Mouse (Mus musculus): Measurements from ENCODE around the gene Myrf. TPM values are rescaled to one million over a fixed set of nuclear protein-coding genes. Genes with fewer than 3 reads are reported as not detected.

Myrf gene
- polyA plus RNA-seq, 1 experiment: 0.44 TPM

DNA sequence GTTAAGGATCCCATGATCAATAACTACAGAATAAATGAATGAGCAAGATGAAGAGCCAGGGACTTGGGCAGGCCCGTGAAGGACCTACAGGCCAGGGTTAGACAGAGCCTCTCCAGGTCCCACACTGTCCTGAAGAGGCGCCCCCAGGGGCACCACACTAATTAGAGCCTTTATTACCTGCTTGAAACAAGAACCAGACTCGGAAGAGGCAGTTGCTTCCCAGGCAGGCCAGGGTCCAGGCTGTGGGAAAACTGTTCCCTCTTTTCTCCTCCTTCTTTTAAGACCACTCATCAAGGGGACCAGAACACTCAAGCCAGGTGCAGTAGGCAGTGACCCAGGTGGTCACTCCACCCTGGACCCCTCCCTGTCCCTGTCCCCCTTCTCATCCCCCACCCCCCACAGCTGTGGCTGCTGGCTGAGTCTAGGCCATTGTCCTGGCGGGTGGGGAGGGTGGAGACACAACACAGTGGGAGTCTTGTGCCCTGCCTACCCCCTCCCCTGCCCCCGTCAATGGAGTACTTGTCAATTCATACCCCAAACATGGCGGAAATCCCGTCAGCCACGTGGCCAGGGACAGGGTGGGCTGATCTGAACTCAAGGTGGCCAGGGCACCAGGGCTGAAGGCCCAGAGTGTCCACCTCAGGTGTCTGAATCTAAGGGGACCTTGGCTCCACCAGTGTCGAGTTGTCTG lies 8.1 kb downstream of the Myrf start:
- no peak overlapping the region for H3K27ac ChIP-seq (replicated peaks; ENCODE audit: low read depth, low read length)
- H3K4me3 ChIP-seq (ENCODE audit: insufficient read depth, low read depth, low read length): no peak overlapping the region
- H3K4me1 ChIP-seq (ENCODE audit: control insufficient read depth, insufficient read depth, insufficient read length, low read length): no peaks in the 10 kb centered on the region

DNA sequence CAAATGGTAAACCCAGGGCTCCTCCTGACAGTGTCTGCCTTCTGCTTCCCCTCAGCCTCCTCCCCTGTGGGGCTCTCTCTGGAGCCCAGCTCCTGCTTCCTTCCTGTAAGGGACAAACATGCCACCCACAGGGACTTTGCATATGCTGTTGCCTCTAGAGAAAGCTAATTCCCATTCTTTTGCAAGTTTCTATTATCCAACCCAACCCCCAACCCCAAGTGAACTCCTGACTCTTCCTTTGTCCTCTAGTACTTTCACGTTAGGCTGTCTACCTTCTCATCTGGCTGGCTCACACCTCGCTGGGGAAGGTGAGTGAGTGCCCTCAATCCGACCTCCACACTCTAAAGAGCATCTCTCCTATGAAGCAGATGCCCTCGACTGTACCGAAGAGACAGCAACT lies 8.7 kb downstream of the Myrf start:
- no peak overlapping the region for H3K27ac ChIP-seq (replicated peaks; ENCODE audit: low read depth, low read length)
- H3K4me3 ChIP-seq (ENCODE audit: insufficient read depth, low read depth, low read length): no peak overlapping the region

DNA sequence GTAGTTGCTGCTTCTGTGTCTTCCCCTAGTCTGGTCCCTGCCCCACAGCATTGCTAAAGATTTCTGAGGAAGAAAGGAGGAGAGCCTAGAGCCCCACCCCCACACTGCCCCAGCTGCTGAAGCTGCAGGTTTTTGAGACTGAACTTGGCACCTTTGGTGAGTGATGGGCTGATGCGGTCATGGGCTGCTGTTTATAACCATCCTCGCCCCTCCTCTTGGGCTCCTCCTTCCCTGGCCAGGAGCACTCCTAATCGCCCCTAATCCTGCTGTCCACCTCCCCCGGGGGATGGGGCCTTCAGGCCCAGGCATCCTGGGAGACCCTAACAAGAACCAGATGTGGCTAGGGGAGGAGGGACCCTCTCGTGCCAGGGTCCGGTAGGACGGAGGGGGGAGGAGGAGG lies 9.5 kb downstream of the Myrf start:
- Histone ChIP-seq H3K4me1 (ENCODE audit: control insufficient read depth, insufficient read depth, insufficient read length, low read length) (no peaks in the 10 kb centered on the region), H3K27ac (replicated peaks; ENCODE audit: low read depth, low read length) (no peak overlapping the region), H3K4me3 (ENCODE audit: insufficient read depth, low read depth, low read length) (no peak overlapping the region)

More for the DNA sequence above, 8.7 kb downstream of the Myrf start:
- H3K4me1 ChIP-seq (ENCODE audit: control insufficient read depth, insufficient read depth, insufficient read length, low read length): no peaks in the 10 kb centered on the region

DNA sequence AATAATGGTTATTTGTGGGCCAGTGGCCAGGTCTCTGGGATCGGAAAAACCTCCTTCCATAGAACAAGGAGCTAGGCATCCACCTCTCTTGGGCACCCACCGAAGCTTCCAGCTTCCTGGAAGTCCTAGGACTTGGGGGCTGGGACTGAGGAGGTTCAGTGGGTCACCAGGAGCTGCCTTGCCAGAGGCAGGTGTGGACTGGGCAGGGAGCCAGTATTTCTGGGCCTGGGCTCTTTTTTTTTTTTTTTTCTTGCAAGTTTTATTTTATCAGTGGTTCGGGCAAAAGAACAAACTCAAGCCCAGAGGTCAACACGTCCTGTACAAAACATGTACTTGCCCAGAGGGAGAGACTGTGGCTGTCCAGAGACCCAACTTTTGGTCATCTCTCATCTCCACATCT lies 14.8 kb downstream of the Myrf start:
- no peak overlapping the region for H3K27ac ChIP-seq (replicated peaks; ENCODE audit: low read depth, low read length)
- no peak overlapping the region for H3K4me3 ChIP-seq (ENCODE audit: insufficient read depth, low read depth, low read length)
- H3K4me1 ChIP-seq (ENCODE audit: control insufficient read depth, insufficient read depth, insufficient read length, low read length): no peaks in the 10 kb centered on the region

DNA sequence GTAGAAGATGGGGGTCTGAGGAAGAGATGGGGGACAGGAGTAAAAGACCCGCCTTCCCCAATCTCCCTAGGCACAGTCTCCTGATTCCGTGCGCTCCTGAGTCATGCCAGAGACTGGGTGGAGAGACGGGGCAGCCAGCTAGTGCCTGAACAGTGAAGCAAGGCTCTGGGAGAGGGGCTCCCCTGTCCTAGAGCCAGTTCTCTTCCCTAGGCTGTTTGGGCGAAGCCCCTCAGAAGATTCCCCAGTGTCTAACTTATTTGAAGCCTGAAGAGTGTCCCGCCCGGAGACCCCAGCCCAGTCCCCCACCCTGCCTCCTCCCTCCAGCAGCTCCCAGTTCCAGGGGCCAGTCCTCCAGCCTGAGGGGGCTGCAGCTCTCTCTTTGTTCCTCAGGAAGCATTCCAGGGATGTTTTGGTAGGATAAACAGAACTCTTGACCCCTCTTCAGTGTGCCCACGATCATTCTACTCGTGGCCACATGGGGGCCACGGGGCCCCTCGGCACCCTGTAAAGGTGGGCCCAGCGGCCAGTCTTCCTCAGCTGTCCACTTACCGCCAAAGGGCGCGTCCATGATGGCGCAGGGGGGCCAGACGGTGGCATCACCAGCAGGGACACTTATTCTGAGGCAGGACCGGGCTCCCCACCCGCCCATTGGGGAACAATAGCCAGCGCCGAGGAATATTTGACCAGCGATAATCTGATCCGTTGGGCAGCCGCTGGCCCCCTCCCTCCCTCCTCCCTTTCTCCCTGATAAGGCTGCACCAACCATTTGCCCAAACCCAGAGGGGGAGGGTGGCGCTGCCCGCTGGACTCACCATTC lies 15.7 kb downstream of the Myrf start:
- Histone ChIP-seq H3K27ac (replicated peaks; ENCODE audit: low read depth, low read length) (no peak overlapping the region), H3K4me1 (ENCODE audit: control insufficient read depth, insufficient read depth, insufficient read length, low read length) (no peaks in the 10 kb centered on the region), H3K4me3 (ENCODE audit: insufficient read depth, low read depth, low read length) (no peak overlapping the region)

DNA sequence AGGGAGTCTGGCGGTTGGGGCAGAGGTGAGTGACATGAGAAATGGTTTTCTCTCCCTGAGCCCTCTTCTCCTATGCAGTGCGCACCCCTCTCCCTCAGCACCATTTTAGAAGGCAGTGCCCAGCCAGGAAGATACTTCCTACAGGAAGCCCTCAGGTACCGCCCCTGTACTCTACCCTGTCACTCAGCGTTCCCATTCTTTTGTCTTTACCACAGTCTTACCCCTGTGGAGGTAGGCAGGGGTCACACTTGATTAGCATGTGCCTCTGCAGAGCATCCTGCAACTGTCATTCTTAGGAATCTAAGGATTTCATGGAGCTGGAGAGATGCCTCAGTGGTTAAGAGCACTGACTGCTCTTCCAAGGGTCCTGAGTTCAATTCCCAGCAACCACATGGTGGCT lies 17.0 kb downstream of the Myrf start:
- H3K4me1 ChIP-seq (ENCODE audit: control insufficient read depth, insufficient read depth, insufficient read length, low read length): no peaks in the 10 kb centered on the region
- H3K27ac ChIP-seq (replicated peaks; ENCODE audit: low read depth, low read length): no peak overlapping the region
- H3K4me3 ChIP-seq (ENCODE audit: insufficient read depth, low read depth, low read length): no peak overlapping the region

DNA sequence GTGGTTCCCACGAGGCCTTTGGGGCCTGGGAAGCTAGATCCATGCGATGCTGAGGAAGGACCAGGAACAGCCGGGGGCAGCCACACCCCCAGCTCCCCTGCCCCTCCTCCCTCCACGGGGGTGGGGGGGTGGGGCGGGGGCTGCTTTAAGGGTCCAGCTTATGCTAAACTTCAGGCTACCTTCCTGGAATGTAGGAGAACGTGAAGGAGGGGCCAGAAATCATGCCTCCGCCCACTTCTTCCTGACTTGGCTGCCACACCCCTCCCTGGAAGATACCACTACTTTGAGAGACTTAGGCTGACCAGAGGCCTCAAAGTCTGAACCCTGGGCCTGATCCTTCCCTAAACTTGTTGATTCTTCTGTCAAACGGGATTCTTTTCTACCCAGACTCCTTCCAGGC lies 17.9 kb downstream of the Myrf start:
- no peaks in the 10 kb centered on the region for H3K4me1 ChIP-seq (ENCODE audit: control insufficient read depth, insufficient read depth, insufficient read length, low read length)
- no peak overlapping the region for H3K4me3 ChIP-seq (ENCODE audit: insufficient read depth, low read depth, low read length)
- H3K27ac ChIP-seq (replicated peaks; ENCODE audit: low read depth, low read length): no peak overlapping the region

DNA sequence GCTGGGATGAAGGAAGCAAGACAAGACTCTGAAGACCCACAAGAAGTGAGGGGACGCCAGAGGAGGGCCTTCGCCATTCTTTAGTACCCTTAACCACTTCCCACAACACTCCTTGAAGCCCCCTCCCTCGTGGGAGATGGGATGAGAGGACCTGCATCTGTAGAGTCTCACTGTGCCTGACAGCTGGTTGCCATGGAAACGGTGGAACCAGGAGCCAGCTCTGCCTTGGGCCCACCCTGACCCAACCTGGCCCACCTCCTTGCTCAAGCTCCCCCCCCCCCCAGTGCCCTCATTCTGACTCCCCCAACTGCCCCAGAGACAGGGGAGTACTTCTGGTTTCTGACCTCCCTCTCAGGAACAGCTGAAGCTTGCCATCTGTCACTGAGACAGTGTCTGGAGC lies 19.0 kb downstream of the Myrf start:
- H3K4me1 ChIP-seq (ENCODE audit: control insufficient read depth, insufficient read depth, insufficient read length, low read length): no peaks in the 10 kb centered on the region
- H3K27ac ChIP-seq (replicated peaks; ENCODE audit: low read depth, low read length): no peak overlapping the region
- no peak overlapping the region for H3K4me3 ChIP-seq (ENCODE audit: insufficient read depth, low read depth, low read length)

DNA sequence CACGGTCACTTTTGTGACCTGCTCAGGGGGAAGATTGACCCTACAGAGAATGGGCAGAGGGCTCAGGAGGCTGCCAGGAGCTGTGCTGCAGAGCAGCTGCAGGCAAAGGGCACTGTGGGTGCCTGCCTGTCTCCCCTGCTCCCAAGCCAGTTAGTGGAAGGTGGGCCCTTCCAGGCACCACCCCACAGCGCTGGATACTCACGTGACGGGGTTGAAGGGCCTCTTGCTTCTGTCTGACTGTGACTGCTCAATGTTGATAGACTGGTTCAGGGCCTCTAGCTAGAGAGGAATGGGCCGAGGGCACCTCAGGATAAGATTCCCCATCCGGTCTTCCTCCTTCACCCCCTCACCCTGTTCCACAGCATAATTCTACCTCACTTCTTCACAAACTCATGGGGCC lies 21.0 kb downstream of the Myrf start:
- H3K4me3 ChIP-seq (ENCODE audit: insufficient read depth, low read depth, low read length): no peak overlapping the region
- H3K27ac ChIP-seq (replicated peaks; ENCODE audit: low read depth, low read length): no peak overlapping the region
- no peaks in the 10 kb centered on the region for H3K4me1 ChIP-seq (ENCODE audit: control insufficient read depth, insufficient read depth, insufficient read length, low read length)

DNA sequence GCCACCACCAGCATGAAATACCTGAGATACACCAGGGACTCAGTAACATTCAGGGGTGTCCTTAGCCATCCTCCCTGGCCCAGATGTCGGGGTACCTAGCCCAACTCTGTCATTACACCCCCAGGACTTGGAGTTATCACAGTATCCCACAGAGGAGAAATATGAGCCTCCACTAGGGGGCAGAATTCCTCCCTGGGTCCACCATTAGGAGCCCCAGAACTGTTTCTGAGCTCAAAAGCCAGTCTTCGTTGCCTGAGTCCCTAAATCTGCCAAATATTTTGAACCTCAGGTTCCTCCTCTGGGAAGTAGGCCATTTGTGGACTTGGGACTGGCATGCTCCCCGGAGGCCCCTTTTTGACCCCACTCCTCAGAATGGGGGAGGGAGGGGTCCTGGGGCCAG lies 21.4 kb downstream of the Myrf start:
- Histone ChIP-seq H3K4me1 (ENCODE audit: control insufficient read depth, insufficient read depth, insufficient read length, low read length) (no peaks in the 10 kb centered on the region), H3K4me3 (ENCODE audit: insufficient read depth, low read depth, low read length) (no peak overlapping the region), H3K27ac (replicated peaks; ENCODE audit: low read depth, low read length) (no peak overlapping the region)

DNA sequence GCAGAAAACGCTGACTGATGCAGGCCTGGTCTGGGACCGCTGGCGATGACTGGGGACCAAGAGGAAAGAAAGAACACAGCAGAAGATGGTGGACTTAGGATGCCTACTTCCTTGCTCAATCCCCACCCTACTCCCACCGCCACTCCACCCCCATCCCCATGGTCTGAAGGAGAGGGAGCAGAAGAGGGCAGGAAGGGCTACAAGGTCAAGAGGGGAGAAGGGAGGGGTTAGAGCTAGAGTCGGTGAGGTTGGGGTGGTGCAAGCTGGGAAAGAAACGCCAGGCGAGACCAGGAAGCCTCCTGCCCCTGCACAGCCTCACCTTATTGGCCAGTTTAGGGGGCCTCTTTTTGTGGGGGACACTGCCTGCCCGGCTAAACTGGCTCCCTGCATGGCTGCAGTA lies 24.4 kb downstream of the Myrf start:
- no peaks in the 10 kb centered on the region for H3K4me1 ChIP-seq (ENCODE audit: control insufficient read depth, insufficient read depth, insufficient read length, low read length)
- H3K27ac ChIP-seq (replicated peaks; ENCODE audit: low read depth, low read length): no peak overlapping the region
- no peak overlapping the region for H3K4me3 ChIP-seq (ENCODE audit: insufficient read depth, low read depth, low read length)

DNA sequence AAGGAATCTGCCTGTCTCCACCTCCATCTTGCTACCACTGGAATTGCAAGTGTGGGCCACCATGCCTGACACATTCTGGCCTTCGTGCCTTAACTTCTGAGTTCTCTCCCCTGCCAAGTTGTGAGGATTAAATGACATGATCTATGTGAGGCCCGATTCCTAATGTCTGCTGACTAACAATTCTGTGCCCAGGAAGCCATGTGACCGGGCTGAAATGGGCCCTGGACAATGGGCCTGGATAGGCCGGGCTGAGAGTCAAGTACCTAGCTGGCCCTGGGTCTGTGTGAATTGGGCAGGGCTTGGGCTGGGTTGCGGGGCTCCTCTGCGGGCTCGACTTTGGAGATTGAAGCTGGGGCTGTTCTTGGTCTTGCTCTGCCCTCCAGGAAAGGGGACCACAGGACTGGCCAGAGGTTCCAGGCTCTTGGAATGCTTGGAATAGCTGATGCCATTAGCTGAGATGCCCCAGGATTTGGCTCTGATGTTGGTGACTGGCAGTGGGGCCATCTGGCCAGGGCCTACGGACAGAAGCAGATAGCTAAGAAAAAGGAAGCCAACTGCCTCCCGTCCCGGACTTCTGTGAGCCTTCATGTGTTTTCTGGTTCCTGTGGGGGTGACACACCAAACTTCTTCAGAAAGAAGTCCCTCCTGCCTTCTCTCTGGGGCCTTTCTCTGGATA lies 26.6 kb downstream of the Myrf start:
- H3K4me1 ChIP-seq (ENCODE audit: control insufficient read depth, insufficient read depth, insufficient read length, low read length): no peaks in the 10 kb centered on the region
- no peak overlapping the region for H3K27ac ChIP-seq (replicated peaks; ENCODE audit: low read depth, low read length)
- H3K4me3 ChIP-seq (ENCODE audit: insufficient read depth, low read depth, low read length): no peak overlapping the region

DNA sequence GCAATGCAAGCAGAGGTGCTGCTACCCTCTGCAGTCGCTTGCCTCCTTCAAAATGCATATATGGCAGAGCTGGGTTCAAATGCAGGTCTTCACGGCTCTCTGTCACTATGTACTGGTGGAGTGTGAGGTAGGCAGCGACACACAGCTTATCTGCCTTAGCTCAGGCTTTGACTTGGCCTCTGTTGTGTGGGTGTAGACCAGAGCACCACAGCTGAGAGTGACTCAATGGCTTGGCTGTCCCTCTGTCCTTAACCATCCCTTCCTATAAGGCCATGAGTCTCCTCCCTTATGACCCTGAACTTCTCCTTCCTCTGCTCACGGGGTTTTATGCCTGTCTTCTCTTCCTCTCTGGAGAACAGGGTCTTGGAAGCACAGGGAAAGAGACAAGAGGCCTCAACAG lies 29.7 kb downstream of the Myrf start:
- Histone ChIP-seq H3K4me3 (ENCODE audit: insufficient read depth, low read depth, low read length) (no peak overlapping the region), H3K27ac (replicated peaks; ENCODE audit: low read depth, low read length) (no peak overlapping the region), H3K4me1 (ENCODE audit: control insufficient read depth, insufficient read depth, insufficient read length, low read length) (0 out of 2 replicates have a peak, but pooled peaks cover 2% of the 10 kb centered on the region)

DNA sequence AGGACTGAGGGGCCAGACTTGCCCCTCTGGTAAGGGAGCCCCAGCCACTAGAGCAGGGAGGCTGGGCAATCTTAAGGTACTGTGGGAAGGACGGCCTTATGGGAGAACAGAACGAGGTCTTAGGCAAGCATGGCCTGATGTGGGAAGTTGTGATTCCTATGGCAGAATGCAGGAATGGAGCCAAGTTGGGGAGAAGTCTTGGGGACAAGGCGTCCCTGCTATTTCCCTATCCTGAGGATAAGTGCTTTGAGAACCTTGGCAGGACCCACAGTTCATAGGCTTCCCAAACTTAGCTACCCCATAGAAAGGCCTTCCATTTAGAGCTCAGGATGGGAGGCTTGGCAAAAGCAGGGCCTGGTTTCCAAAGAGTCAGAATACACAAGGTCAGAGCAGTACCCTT lies 31.7 kb downstream of the Myrf start:
- peaks cover 2% of the 10 kb centered on the region; the same call in 1 of the 2 replicates for H3K4me1 ChIP-seq (ENCODE audit: control insufficient read depth, insufficient read depth, insufficient read length, low read length)
- H3K27ac ChIP-seq (replicated peaks; ENCODE audit: low read depth, low read length): no peak overlapping the region
- H3K4me3 ChIP-seq (ENCODE audit: insufficient read depth, low read depth, low read length): no peak overlapping the region

DNA sequence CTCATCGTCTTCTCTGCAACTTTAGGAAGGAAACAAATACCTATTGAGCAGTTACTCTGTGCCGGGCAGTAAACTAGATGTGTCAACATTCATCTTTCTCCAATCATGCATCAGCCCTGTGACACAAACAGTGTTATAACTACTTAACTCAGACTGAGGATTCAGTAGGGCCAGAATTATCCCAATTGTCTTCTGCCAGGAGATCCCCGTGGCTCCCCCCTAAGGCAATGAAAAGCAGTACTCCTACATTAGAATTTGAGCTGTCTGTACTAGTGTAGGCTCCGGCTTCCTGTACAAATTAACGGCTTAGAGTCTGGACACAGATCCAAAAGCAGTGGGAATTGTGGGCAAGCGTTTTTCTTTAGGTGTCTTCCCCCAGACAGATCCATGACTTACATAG lies 35.5 kb downstream of the Myrf start:
- no peak overlapping the region for H3K27ac ChIP-seq (replicated peaks; ENCODE audit: low read depth, low read length)
- peaks cover 4% of the 10 kb centered on the region; the same call in 1 of the 2 replicates for H3K4me1 ChIP-seq (ENCODE audit: control insufficient read depth, insufficient read depth, insufficient read length, low read length)
- H3K4me3 ChIP-seq (ENCODE audit: insufficient read depth, low read depth, low read length): no peak overlapping the region
